Mouse (Mus musculus) MEL (cell line): ENCODE data around the gene Foxj2. TPM values are rescaled to one million over a fixed set of nuclear protein-coding genes. Genes with fewer than 3 reads are reported as not detected.
A peak's percentile ranks its signal among the peaks of the same experiment; 100 is the strongest.

ENCODE experiments used
- DNase-seq: peaks from one replicate; pipeline ENCODE4 v3.0.0; 2011; ENCODE audit warnings: low read depth, low spot score
- H3K27ac ChIP-seq: 2 replicates; pipeline ENCODE4 v1.5.1; 2012; ENCODE audit warnings: low read depth, mild to moderate bottlenecking, control low read depth, low read length, moderate library complexity; ENCODE audit not compliant: control insufficient read depth
- H3K27me3 ChIP-seq, 2 experiments: fragments of 150-350 bp in 1 of 2; sonication (generic) in 1 of 2; 2 replicates each; pipeline ENCODE4 v1.6.1; 2012; ENCODE audit warnings: low read length in 2 of 2, mild to moderate bottlenecking in 2 of 2, improper control_type of control experiment in 1 of 2, moderate library complexity in 1 of 2; ENCODE audit not compliant: insufficient read depth in 2 of 2, control insufficient read depth in 1 of 2
- H3K36me3 ChIP-seq, 2 experiments: 2 replicates each; pipeline ENCODE4 v1.6.1; 2012 to 2014; ENCODE audit warnings: low read length in 2 of 2, improper control_type of control experiment in 1 of 2, inconsistent platforms in 1 of 2, mild to moderate bottlenecking in 1 of 2; ENCODE audit not compliant: insufficient read depth in 2 of 2, control insufficient read depth in 1 of 2
- H3K4me1 ChIP-seq, 2 experiments: fragments of 150-350 bp in 1 of 2; sonication (generic) in 1 of 2; 2 replicates each; pipeline ENCODE4 v1.6.1; 2012; ENCODE audit warnings: low read length in 2 of 2, improper control_type of control experiment in 1 of 2, mild to moderate bottlenecking in 1 of 2; ENCODE audit not compliant: insufficient read depth in 2 of 2, control insufficient read depth in 1 of 2
- H3K4me3 ChIP-seq, 2 experiments: fragments of 150-350 bp in 1 of 2; sonication (generic) in 1 of 2; 2 replicates each; pipeline ENCODE4 v1.5.1; 2012; ENCODE audit warnings: low read depth in 2 of 2, low read length in 2 of 2, mild to moderate bottlenecking in 2 of 2, moderate library complexity in 2 of 2, control low read depth in 1 of 2, improper control_type of control experiment in 1 of 2; ENCODE audit not compliant: control insufficient read depth in 1 of 2, insufficient read depth in 1 of 2
- H3K79me2 ChIP-seq: 2 replicates; pipeline ENCODE4 v1.6.1; 2012; ENCODE audit warnings: mild to moderate bottlenecking, low read length, moderate library complexity; ENCODE audit not compliant: control insufficient read depth, poor library complexity, insufficient read depth
- H3K9ac ChIP-seq: 2 replicates; pipeline ENCODE4 v1.6.1; 2012; ENCODE audit warnings: low read depth, mild to moderate bottlenecking, control low read depth, low read length, moderate library complexity; ENCODE audit not compliant: control insufficient read depth, poor library complexity, severe bottlenecking
- H3K9me3 ChIP-seq: fragments of 150-350 bp; sonication (generic); replicated peaks from 2 replicates; pipeline ENCODE4 v1.6.1; 2012; ENCODE audit warnings: mild to moderate bottlenecking, low read length, improper control_type of control experiment, moderate library complexity; ENCODE audit not compliant: insufficient read depth
- BHLHE40 ChIP-seq: IDR thresholded peaks from 2 replicates; pipeline ENCODE4 v1.6.1; 2012; ENCODE audit warnings: low read depth, mild to moderate bottlenecking, inconsistent platforms, low read length, improper control_type of control experiment, borderline replicate concordance
- CTCF ChIP-seq, 3 experiments: IDR thresholded peaks in 2 of 3; conservative IDR thresholded peaks in 1 of 3; 2 replicates each; pipeline ENCODE4 v1.5.1; 2011 to 2012; ENCODE audit warnings: low read length in 3 of 3, low read depth in 2 of 3, mild to moderate bottlenecking in 2 of 3, improper control_type of control experiment in 1 of 3, inconsistent platforms in 1 of 3, mixed read lengths in 1 of 3, moderate library complexity in 1 of 3; ENCODE audit not compliant: control insufficient read depth in 1 of 3, insufficient read depth in 1 of 3, poor library complexity in 1 of 3, severe bottlenecking in 1 of 3
- ELF1 ChIP-seq: IDR thresholded peaks from 2 replicates; pipeline ENCODE4 v1.6.1; 2014; ENCODE audit warnings: low read depth, mild to moderate bottlenecking, inconsistent platforms, low read length, improper control_type of control experiment, moderate library complexity
- EP300 ChIP-seq, 2 experiments: IDR thresholded peaks; 2 replicates each; pipeline ENCODE4 v1.6.1; 2011; ENCODE audit warnings: improper control_type of control experiment in 2 of 2, low read length in 2 of 2, low read depth in 1 of 2, mild to moderate bottlenecking in 1 of 2
- HCFC1 ChIP-seq: IDR thresholded peaks from 2 replicates; pipeline ENCODE4 v1.6.1; 2012; ENCODE audit warnings: low read depth, mild to moderate bottlenecking, inconsistent platforms, low read length, improper control_type of control experiment, moderate library complexity
- JUND ChIP-seq: IDR thresholded peaks from 2 replicates; pipeline ENCODE4 v1.6.1; 2011; ENCODE audit warnings: low read depth, mild to moderate bottlenecking, improper control_type of control experiment, low read length
- MAFK ChIP-seq: IDR thresholded peaks from 2 replicates; pipeline ENCODE4 v1.6.1; 2011; ENCODE audit warnings: low read depth, mild to moderate bottlenecking, low read length, improper control_type of control experiment, borderline replicate concordance
- MAX ChIP-seq: IDR thresholded peaks from 2 replicates; pipeline ENCODE4 v1.6.1; 2011; ENCODE audit warnings: low read length, improper control_type of control experiment
- MAZ ChIP-seq: IDR thresholded peaks from 2 replicates; pipeline ENCODE4 v1.6.1; 2012; ENCODE audit warnings: low read depth, mild to moderate bottlenecking, inconsistent platforms, low read length, improper control_type of control experiment
- MEF2A ChIP-seq: IDR thresholded peaks from 2 replicates; pipeline ENCODE4 v1.6.1; 2014; ENCODE audit warnings: low read depth, mild to moderate bottlenecking, inconsistent platforms, low read length, improper control_type of control experiment; ENCODE audit not compliant: poor library complexity, insufficient replicate concordance, severe bottlenecking; ENCODE audit errors: extremely low read depth
- MXI1 ChIP-seq: IDR thresholded peaks from 2 replicates; pipeline ENCODE4 v1.6.1; 2011; ENCODE audit warnings: mild to moderate bottlenecking, low read depth, low read length, improper control_type of control experiment
- NELFE ChIP-seq: IDR thresholded peaks from 2 replicates; pipeline ENCODE4 v1.6.1; 2011; ENCODE audit warnings: low read depth, low read length, improper control_type of control experiment
- NRF1 ChIP-seq: IDR thresholded peaks from 2 replicates; pipeline ENCODE4 v1.6.1; 2014; ENCODE audit warnings: low read depth, mild to moderate bottlenecking, inconsistent platforms, low read length, improper control_type of control experiment, moderate library complexity; ENCODE audit not compliant: poor library complexity, insufficient read depth, severe bottlenecking
- POLR2A ChIP-seq, 2 experiments: IDR thresholded peaks; 2 replicates each; pipeline ENCODE4 v1.6.1; 2011 to 2012; ENCODE audit warnings: low read length in 2 of 2, mild to moderate bottlenecking in 2 of 2, control low read depth in 1 of 2, improper control_type of control experiment in 1 of 2, low read depth in 1 of 2, moderate library complexity in 1 of 2; ENCODE audit not compliant: control insufficient read depth in 1 of 2, insufficient read depth in 1 of 2, poor library complexity in 1 of 2
- RCOR1 ChIP-seq: IDR thresholded peaks from 2 replicates; pipeline ENCODE4 v1.6.1; 2012; ENCODE audit warnings: low read depth, mild to moderate bottlenecking, inconsistent platforms, low read length, improper control_type of control experiment
- SMC3 ChIP-seq: IDR thresholded peaks from 2 replicates; pipeline ENCODE4 v1.6.1; 2011; ENCODE audit warnings: low read depth, low read length, improper control_type of control experiment
- TAL1 ChIP-seq: IDR thresholded peaks from 2 replicates; pipeline ENCODE4 v1.6.1; 2012; ENCODE audit warnings: mild to moderate bottlenecking, inconsistent platforms, low read length, moderate library complexity, mixed read lengths
- TBP ChIP-seq: IDR thresholded peaks from 2 replicates; pipeline ENCODE4 v1.8.0; 2011; ENCODE audit warnings: low read depth, low read length, improper control_type of control experiment
- UBTF ChIP-seq: IDR thresholded peaks from 2 replicates; pipeline ENCODE4 v1.6.1; 2012; ENCODE audit warnings: low read depth, mild to moderate bottlenecking, inconsistent platforms, low read length, improper control_type of control experiment, moderate library complexity, borderline replicate concordance; ENCODE audit not compliant: insufficient read depth
- USF1 ChIP-seq: IDR thresholded peaks from 2 replicates; pipeline ENCODE4 v1.6.1; 2014; ENCODE audit warnings: low read depth, mild to moderate bottlenecking, inconsistent platforms, low read length, improper control_type of control experiment, moderate library complexity
- ZNF384 ChIP-seq: IDR thresholded peaks from 2 replicates; pipeline ENCODE4 v1.6.1; 2012; ENCODE audit warnings: low read depth, mild to moderate bottlenecking, inconsistent platforms, low read length, improper control_type of control experiment
- polyA plus RNA-seq, 2 experiments: library from polyadenylated mRNA; stranded (reverse) in 1 of 2; unstranded in 1 of 2; fragments of >175 nt in 1 of 2; fragments of >200 nt in 1 of 2; gene quantifications; 2 replicates each; pipeline versions ENCODE4 v1.2.1 to v1.2.4; 2012; ENCODE audit warnings: low replicate concordance in 2 of 2, low read depth in 1 of 2; ENCODE audit not compliant: insufficient read length in 2 of 2, insufficient read depth in 1 of 2, missing spikeins in 1 of 2
- total RNA-seq: library from RNA; depleted of rRNA; stranded (reverse); fragments of 300-350 nt; gene quantifications from 2 replicates; pipeline ENCODE4 v1.2.3, GENCODE M21; 2012

The Foxj2 gene
- total and polyA plus RNA-seq, 3 experiments, result 2.2 to 8.6 TPM; not detected in 1

DNA sequence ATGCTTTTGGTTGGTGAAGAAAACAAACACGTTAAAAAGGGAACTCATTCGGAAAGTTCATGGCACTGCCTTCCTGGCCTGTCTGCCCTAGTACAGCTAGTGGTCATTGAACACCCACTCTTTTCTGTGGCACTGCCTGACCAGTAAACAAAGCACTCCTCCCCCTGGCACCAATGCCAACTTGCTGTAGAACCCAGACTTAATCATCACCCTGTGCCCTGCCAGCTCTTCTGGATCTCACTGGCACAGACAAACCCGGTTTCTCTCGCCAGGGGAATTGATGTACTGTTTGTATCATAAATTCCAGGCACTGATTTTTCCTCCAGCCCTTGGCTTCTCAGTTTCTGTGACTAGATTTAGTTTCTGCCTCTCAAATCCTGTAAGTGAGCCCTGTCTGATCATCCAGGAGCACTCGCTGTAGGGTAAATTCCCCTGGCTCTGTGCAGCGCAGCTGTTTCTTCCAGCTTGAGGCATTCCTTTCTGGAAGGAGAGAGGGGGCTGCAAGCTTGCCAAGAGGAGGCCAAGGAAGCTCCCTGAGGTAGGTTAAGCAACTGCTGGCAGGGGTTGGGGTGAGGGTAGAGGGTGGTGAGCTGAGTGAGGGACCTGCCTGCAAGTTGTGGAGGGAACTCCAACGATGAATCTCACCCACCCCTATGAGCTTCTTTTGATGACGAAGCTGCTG is 24.3 kb upstream of the Foxj2 start:
- H3K27ac ChIP-seq, result no peak overlapping the region
- no peaks in the 10 kb centered on the region for H3K9me3 ChIP-seq
- H3K4me3 ChIP-seq, result no peak overlapping the region
- H3K9ac ChIP-seq, result no peak overlapping the region
- no peaks in the 10 kb centered on the region for H3K27me3 ChIP-seq
- no peak for DNase-seq
- no peak for TF ChIP-seq CTCF (IDR thresholded peaks at IDR 0.05 in 2 of 3, conservative IDR thresholded peaks at IDR 0.05 in 1 of 3; ENCODE audit: control insufficient read depth in 1 of 3, insufficient read depth in 1 of 3, low read depth in 2 of 3, low read length in 3 of 3, poor library complexity in 1 of 3, severe bottlenecking in 1 of 3)
- TF ChIP-seq, all 39 proteins: peak for 0
- Histone ChIP-seq H3K4me1 (no peaks in the 10 kb centered on the region), H3K36me3 (peaks cover 2% of the 10 kb centered on the region in 2 experiments; a peak in 2 of 4 replicates), H3K79me2 (no peaks in the 10 kb centered on the region; the same call in 1 of the 2 replicates)

DNA sequence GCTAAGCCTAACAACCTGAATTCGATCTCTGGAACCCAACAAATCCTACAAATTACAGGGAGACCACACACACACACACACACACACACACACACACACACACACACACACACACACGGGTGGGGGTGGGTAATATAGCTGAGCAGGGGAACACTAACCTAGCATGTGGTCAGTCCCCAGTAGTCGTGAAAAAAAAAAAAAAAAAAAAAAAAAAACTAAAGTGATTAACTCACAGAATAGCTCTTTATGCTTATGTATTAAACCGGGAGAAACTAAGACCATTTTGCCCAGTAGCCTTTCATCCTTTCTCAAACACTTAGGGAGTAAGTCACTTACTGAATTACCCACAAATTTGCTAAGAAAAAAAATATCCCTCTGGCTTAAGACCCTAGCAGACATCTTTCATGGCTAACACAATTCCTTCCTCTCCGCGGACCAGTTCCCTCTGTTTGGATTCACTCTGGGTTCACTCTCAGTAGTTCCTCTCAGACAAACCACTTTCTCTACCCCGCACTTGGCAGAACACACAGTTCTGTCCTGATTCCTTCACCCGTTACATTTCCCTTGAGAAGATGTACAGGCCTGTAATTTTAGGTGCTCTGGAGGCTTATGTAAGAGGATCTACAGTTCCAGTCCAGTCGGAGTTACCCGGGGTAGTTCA is 18.9 kb upstream of the Foxj2 start:
- peaks cover 0 to 15% of the 10 kb centered on the region in 2 experiments; a peak in 2 of 4 replicates for H3K4me1 ChIP-seq
- no peaks in the 10 kb centered on the region for H3K27me3 ChIP-seq
- H3K27ac ChIP-seq, result peak overlapping the region; percentile 87
- H3K9me3 ChIP-seq, result no peaks in the 10 kb centered on the region
- peak; percentile 83 for DNase-seq
- peak overlapping the region; percentile 91 for H3K9ac ChIP-seq
- peaks cover 0 to 14% of the 10 kb centered on the region in 2 experiments; a peak in 2 of 4 replicates for H3K36me3 ChIP-seq
- TF ChIP-seq ZNF384 (peak; percentile 59), NELFE (no peak), EP300 (IDR thresholded peaks at IDR 0.05; ENCODE audit: low read depth in 1 of 2, low read length in 2 of 2) (peak in 1 of 2 experiments; percentile 38; a peak in 1 of 4 replicates), RCOR1 (peak; percentile 80), SMC3 (0 out of 2 replicates have a peak, but pooled peaks have one; percentile 10), MXI1 (no peak), TAL1 (no peak)
- TF ChIP-seq, all 39 proteins: peak for 4
- H3K79me2 ChIP-seq, result peaks cover 11% of the 10 kb centered on the region
- H3K4me3 ChIP-seq, result peak overlapping the region; percentile 78 to 90

DNA sequence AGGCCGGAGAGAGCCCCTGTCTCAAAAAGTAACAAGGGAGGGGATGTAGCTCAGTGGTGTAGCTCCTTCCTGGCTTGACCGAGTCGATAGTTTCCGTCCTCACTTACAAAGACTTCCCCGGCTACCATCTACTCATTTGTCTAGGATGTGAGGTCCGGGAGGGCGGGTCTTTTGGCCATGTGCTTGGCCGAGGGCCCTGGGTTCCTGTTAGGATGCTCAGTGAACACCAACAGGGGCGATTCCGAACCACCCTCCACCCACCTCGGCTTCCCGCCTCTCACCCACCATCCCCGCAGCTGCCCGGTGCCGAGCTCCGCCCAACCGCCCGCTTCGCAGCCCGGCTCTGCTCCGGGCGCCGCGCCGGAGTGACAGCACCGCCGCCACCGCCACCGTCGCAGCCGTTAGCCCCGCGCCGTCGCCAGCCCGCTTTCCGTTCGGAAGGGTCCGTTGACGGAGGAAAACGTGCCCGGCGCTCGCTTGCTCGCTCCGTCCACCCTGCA is 18.4 kb upstream of the Foxj2 start, which contains the start of gene Slc2a3:
Slc2a3 (minus strand) TSS at position 340 of the 500 bp plus-strand sequence.
- peaks cover 0 to 15% of the 10 kb centered on the region in 2 experiments; a peak in 2 of 4 replicates for H3K4me1 ChIP-seq
- H3K4me3 ChIP-seq, result peak within 1 kb of the TSS; percentile 78 to 90
- H3K9me3 ChIP-seq, result no peaks in the 10 kb centered on the region
- peak within 1 kb of the TSS; percentile 87 for H3K27ac ChIP-seq
- H3K9ac ChIP-seq, result peak within 1 kb of the TSS; percentile 91
- H3K36me3 ChIP-seq, result peaks cover 0 to 14% of the 10 kb centered on the region in 2 experiments; a peak in 2 of 4 replicates
- H3K27me3 ChIP-seq, result no peaks in the 10 kb centered on the region
- H3K79me2 ChIP-seq, result peaks cover 11% of the 10 kb centered on the region
- DNase-seq, result peak; percentile 88
- no peak for TF ChIP-seq MAFK
- TF ChIP-seq HCFC1, result peak; percentile 59; the same call in 1 of the 2 replicates
- peak; percentile 91 for TF ChIP-seq MAX
- TF ChIP-seq NRF1, result no peak
- TF ChIP-seq SMC3, result no peak
- TF ChIP-seq BHLHE40, result no peak
- TF ChIP-seq UBTF, result peak; percentile 97
- TF ChIP-seq NELFE, result peak; percentile 56
- TF ChIP-seq EP300 (IDR thresholded peaks at IDR 0.05; ENCODE audit: low read depth in 1 of 2, low read length in 2 of 2), result peak in 1 of 2 experiments; percentile 27; a peak in 1 of 4 replicates
- TF ChIP-seq TAL1, result no peak
- peak; percentile 80 for TF ChIP-seq TBP
- TF ChIP-seq RCOR1, result no peak
- TF ChIP-seq ELF1, result no peak
- TF ChIP-seq MEF2A, result no peak
- no peak for TF ChIP-seq JUND
- peak in 1 of 2 experiments; percentile 19; a peak in 1 of 4 replicates for TF ChIP-seq POLR2A (IDR thresholded peaks at IDR 0.05; ENCODE audit: control insufficient read depth in 1 of 2, insufficient read depth in 1 of 2, low read depth in 1 of 2, low read length in 2 of 2, poor library complexity in 1 of 2)
- no peak for TF ChIP-seq USF1
- TF ChIP-seq MAZ, result peak; percentile 22; the same call in 1 of the 2 replicates
